Mouse (Mus musculus) spleen, adult 18-20 months (tissue): Measurements from ENCODE around the gene Ptger1.
A peak's percentile ranks its signal among the peaks of the same experiment; 100 is the strongest.

Experiments
- DNase-seq, 2 experiments: peaks; one replicate each; pipeline ENCODE4 v3.0.0; 2022; ENCODE audit warnings: mixed read lengths in 2 of 2

The Ptger1 gene

DNA sequence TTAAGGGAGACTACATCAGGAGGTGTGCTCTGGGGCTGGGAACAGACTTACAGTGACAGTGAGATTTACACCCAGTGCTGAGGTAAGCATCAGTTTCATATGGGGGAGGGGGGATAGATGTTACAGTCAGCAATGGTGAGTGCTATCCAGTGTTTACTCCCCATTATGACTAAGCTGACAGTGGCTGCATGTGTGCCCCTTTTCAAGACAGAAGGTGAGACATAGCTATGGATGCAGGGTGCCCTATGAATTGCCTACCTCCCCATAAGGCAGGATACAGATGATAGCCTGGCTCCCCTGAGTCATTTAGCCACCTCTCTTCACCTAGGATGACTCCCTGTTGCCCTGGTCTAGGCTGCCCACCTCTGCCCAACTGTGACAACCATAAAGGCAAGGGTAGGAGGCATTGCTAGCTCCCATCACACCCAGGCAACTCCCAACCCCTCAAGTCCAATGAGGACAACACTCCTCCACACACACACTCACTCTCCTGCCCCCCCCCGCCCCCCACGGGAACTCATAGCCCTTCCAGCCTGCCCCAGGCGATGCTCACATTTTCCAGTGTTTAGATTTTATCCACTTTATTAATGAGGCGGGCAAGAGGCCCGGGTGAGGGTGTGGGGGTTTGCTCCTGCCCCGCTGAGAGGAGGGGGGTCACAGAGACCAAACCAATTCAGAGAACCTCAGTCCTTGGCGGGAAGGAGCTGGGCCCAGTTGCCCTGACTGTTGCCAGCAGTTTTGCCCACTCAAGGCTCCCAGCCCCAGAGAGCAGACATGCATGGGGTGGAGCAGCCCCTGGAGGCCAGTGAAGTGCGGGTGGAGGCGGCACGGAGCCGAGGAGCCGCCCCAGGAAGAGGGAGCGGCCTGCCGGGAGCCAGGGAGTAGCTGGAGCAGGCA, at the start of gene Ptger1:
Ptger1 (plus strand) TSS at position 710 of the 897 bp plus-strand sequence.
- peak in 1 of 2 experiments; percentile 22 for DNase-seq

DNA sequence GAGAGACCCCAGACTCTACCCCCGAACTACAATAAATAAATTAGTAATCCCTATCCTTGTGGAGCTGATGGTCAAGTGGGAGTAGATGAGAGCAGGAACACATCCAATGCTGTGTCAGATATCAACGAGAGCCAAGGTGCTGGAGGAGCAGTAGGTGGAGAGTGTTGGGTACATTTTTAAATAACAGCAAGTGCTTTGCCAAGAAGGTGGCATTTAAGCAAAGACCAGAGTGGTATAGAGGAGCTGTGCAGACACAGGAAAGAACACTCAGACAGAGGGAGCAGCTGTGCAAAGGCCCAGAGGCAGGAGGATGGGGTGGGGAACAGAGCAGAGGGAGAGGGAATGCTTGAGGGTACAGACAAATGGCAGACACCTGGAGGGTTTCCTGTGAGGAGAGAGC, 49.4 kb upstream of the Ptger1 start:
- DNase-seq, result no peak

GRCm38 (mm10) chr8:83618566-83618965, 47.9 kb upstream of the Ptger1 start:
- no peak for DNase-seq

DNA sequence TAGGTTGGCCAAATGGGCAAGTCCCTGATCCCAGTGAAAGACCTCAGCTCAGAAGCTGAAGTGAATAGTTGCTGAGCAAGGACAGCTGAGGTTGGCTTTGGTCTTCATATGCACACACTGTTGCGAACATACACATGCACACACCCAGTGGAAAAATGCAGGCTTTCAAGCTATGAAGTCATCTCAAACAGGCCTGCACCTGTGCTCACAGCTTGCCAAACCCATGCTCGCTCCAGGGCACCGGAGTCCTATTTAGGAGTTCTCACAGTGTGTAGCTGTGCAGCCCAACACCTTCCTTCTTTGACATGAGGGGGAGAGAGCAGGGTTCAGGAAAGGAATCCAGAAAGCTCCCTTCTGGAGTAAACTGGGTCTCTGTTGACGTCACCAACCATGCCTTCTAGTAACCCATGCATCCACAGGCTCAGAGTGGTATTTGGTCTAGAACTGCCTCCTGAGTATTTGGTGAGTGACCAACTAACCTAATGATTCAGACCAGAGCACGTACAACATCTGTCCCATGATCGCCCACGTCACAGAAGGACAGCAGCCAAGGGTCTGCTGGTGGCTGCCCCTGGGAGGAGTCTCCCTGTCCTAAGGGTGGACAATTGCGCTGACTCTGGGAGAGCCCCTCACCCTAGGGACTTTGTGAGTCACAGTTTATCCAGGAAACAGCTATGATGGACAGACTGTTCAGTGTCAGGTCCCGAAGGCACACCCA, 46.8 kb upstream of the Ptger1 start:
- DNase-seq, result no peak

DNA sequence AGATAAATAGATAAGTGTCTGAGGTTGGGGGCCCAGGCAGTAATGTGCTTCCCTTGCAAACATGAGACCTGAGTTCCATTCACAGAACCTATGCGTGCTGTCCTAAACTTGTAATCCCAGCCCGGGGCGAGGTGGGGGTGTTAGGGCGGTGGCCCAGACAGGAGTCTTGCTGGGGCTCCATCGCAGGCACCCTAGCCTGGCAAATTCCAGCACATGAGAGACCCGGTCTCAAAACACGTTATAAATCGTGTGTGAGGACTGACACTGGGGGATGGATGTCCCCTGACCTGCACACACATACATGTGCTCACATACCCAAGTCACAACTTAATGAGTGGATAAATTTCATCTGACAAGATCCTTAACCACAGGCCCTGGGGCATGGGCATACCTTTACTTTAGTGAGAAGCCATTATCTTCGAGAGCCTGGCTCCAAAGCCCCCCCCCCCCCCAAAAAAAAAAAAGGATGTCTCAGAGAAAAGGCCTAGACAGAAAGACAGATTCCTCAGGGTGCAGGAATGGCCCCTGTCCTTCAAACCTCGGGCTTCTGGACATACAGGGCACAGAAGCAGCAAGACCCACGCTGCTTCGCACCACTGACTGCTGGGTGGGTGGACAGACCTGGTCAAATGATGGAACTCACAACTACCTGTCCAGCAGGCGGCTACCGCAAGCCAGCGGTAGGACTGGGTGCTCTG, 44.6 kb upstream of the Ptger1 start:
- DNase-seq, result no peak

GRCm38 (mm10) chr8:83622389-83622989, 44.0 kb upstream of the Ptger1 start:
- DNase-seq, result peak; percentile 68 to 88

DNA sequence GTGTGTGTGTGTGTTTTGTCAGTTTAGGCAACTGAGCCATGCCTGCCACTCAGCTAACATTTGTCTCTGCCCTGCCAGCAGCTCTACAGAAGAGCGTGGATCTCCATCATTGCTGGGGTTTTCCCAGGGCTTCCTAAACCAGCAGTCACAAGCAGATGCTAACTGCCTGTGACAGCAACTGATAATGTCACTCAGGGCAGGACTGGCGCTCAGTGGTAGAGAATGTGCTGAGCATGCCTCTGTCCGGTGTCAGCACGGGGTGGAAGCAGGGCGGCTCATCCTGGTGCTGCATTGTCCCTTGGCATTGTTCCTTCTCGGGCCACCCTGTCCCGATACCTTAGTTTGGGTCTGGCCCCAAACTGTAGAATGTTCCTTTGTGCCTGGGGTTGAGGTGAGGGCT, 42.9 kb upstream of the Ptger1 start:
- no peak for DNase-seq

GRCm38 (mm10) chr8:83624739-83625138, 41.7 kb upstream of the Ptger1 start:
- DNase-seq, result no peak

GRCm38 (mm10) chr8:83625676-83626299, 40.7 kb upstream of the Ptger1 start:
- no peak for DNase-seq

DNA sequence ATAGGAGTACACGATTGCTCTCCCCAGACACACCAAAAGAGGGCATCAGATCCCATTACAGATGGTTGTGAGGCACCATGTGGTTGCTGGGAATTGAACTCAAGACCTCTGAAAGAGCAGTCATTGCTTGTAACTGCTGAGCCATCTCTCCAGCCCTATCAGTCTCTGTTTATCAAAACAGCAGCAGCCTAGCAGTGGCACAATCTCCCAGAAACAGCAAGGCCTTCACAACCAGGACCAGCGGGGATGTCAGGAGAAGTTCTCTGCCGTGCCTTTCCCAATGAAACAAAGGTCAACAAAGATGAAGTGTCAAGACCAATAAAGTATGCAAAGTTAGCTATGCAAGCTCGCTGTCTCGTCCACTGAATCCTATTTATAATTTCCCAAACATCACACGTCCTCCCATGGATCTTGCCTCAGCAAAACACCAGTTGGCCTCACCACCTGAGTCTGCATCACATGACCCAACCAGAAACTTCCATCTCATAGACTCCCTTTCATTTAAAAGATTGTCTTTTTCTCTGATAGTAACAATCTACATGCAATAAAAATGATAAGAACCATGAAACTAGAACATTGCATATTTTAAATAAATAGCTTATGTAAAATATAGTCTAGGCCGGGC, 34.3 kb upstream of the Ptger1 start:
- DNase-seq, result no peak

DNA sequence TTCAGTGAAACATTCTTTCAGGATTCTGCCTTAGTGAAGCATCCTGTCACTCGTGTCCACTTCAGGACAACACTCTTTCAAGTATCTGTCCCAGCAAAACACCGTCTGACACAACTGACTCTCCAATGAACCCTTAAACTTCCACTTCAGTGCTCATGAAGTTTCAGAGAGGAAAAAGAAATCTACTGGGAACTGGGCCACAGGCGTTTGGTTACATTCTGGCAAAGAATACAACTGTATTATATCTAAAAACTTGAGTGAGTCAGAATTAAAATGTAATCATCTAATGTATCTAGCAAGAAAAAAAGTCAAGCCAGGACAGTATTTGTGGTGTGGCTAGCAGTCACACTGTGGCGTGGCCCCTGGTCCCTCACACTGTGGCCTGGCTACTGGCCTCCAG, 27.6 kb upstream of the Ptger1 start:
- no peak for DNase-seq

GRCm38 (mm10) chr8:83639649-83640048, 26.8 kb upstream of the Ptger1 start:
- DNase-seq, result no peak

DNA sequence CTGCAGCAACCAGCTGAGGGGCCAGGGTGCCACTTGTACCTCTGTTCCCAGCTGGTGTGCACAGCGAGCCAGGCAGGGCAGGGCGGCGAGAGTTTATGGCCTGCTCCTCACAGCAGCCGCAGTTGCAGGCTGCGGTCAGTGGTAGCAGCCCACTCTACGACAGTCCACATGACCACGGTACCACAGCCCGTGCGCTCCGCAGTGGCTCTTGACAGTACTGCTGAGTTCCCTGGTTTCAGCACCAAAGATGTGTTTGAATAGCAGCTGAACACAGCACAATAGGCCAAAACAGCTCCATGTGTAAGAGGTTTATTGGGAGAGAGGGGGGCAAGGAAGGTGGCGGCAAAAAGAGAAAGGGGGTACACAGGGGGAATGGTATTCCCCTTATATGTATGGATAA, 19.0 kb upstream of the Ptger1 start:
- DNase-seq, result no peak

GRCm38 (mm10) chr8:83648031-83648430, 18.4 kb upstream of the Ptger1 start:
- DNase-seq, result no peak

- DNase-seq, result no peak
These were observed 16.8 kb upstream of the Ptger1 start for GRCm38 (mm10) chr8:83649699-83650098.

GRCm38 (mm10) chr8:83652030-83652743, 14.3 kb upstream of the Ptger1 start, which contains the start of gene Gipc1:
Gene Gipc1 (plus strand): TSS chr8:83652677.
- DNase-seq, result peak; percentile 91 to 92

DNA sequence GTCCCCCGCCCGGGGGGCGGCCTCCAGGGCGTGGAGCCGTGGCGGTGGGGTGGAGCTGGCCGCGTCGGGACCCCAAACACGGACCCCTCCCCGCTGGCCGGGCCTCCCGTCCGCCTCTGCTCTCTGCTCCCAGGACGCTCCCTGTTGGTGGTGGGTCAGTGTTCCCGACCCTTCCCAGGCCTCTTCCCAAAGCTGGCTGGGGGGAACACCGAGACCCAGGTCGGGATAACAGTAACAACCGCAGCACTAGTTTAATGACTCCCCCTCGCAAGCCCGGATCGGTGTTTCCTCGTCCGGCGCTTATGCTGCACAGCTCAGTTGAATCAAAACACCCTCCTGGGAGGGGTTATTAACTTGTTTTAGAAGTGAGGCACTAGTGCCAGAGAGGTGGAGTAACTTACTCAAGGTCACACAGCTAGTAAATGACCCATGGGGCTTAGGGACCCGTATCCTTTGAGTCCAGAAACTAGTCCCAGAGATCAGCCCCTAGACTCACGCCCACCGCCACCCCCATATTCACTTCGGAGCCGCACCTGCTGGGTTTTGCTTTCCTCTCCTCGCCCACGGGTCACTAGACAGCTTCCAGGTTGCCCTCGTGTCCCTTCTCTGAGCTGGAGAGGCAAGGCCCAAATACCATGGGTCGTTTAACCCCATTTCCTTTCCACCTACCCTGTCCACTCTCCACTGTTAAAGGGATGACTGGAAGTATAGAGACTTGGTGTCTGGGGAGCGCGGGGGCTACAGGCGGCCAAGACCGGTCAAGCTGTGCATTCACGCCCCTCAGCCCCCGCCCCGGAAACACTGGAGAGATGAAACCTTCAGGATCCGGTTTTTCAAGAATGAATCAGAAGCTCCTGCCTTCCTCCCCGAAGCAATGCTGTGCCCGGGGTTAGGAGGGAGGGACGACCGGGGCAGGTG, 13.5 kb upstream of the Ptger1 start:
- DNase-seq, result no peak

GRCm38 (mm10) chr8:83653662-83654017, 12.8 kb upstream of the Ptger1 start:
- DNase-seq, result no peak

DNA sequence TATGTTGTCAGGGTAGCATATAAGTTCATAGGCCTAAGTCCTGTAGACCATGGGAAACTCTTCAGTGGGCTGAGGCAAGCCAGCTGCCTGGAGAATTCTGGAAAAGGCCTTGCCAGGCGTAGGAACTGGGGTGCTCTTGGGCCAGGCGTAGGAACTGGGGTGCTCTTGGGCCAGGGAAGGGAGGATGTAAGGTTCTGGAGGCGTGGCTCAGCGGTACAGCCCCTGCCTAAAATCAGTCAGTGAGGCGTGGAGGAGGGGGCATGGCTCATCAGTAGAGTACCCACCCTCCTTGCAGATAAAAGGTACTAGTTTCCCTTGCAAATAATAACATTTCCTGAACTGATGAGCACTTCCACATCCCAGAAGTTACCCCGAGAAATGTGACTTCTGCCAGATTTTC, 11.8 kb upstream of the Ptger1 start:
- no peak for DNase-seq

DNA sequence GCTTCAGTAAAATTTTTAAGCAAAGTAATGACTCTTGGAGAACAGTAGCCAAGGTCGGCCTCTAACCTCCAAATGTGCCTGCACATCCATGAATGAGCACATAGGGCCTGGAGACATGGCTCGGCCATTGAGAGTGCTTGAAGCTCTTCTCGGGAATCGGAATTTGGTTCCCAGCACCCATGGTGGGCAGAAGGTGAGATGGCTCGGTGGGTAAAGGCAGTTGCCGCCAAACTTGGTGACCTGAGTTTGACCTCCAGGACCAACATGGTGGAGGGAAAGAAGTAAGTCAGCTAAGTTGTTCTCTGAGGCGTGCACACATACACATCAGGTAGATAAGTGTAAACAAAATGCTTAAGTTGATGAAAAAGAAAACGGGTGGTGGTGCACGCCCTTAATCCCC, 10.4 kb upstream of the Ptger1 start:
- DNase-seq, result no peak
